Mouse (Mus musculus) heart, postnatal 10 days (tissue): ENCODE data around the gene Coro1b. TPM values are rescaled to one million over a fixed set of nuclear protein-coding genes. Genes with fewer than 3 reads are reported as not detected.

Experiments
- DNase-seq, 2 experiments: peaks; one replicate each; pipeline ENCODE4 v3.0.0; 2021
- intact Hi-C: fragments of 180-260 bp; cut with DNase I; formaldehyde crosslinking; loops from one replicate; pipeline ENCODE4 v1.15.1; 2025
- total RNA-seq, 2 experiments: library from RNA; stranded (reverse); gene quantifications; 2 replicates each; pipeline ENCODE4 v1.2.3; 2021

The Coro1b gene
- total RNA-seq, 2 experiments from 2014 or later = 87.2 to 90.7 TPM

DNA sequence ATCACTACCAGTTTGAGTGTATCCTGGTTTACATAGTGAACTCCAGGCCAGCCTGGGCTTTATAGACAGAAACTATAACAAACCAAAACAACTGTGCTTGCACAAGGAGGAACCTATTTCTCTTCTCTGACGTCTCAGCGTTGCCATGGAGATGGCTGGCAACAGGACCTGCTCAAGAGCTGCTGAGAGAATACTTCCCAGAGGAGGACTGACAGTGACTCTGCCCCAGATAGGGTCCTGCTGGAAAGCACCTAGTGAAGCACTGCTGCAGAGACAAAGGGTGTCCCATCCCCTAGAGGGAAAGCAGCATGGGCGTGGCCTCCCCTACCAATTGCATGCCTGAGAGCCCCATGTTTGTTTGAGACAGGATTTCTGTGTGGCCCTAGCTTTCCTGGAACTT lies 33.5 kb downstream of the Coro1b start:
- DNase-seq = peak in 1 of 2 experiments; percentile 56
- intact Hi-C loops = no loop called here

DNA sequence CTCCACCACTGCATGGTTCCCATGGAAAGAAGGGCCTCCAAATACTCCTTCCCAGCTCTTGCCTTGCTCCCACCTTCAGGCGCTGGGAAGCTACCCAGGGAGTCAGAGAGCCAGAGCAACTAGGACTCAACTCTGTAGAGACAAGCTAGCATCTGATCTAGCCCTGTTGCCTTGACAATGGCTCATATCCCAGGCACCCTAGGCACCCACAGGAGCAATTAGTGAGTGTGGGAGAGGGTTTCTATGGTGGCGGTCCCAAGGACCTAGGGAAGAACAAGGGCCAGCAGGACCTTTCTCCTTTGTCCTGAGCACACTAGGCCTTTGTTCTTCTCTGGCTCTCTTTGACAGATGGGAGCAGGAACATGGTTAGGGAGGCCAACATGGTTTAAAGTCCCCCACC lies 35.3 kb downstream of the Coro1b start:
- no peak for DNase-seq
- intact Hi-C loops = no loop called here

DNA sequence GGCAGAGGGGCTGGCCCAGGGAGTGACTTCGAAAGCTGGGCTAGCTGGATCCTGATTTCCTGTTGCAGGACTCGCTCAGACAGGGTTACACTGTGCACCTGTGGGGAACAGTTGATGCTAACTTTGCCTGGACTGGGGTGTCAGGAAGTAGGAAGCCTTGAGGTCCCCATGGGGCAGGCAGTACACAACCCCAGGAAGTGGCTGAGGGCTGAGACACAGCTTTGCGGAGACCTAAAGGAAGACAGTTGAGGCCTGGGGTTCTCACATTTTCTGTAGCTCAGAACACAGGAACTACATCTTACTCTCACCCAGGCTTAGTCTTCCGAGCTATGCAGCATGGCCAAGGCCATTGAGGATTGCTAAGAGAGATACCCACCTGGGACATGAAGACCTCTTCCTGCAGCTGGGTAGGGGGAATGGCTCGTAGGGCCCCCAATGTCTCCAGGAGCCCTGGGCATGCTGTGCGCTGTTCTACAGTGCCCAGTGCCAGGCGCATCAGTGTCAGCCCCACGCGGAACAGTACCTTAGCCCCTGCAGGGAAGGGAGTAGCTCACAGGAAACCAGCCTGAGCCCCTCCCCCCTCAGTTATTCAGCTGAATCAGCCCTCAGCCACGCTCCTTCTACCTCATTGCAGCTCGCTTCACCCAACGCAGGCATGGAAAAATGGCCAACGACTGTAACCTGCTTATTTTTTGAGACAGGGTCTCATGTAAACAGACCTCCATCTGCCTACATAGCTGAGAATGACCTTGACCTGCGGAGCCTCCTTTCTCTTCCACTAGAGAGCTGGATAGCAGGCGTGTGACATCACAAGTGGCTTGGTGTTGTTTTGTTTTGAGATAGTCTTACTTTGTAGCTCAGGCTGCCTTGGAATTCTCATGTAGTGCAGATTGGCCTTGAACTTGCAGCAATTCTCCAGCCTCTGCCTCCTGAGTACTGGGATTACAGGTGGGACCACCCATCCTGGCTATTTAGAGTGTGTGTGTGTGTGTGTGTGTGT lies 36.9 kb downstream of the Coro1b start:
- intact Hi-C loops = no loop called here
- peak in 1 of 2 experiments; percentile 55 for DNase-seq

DNA sequence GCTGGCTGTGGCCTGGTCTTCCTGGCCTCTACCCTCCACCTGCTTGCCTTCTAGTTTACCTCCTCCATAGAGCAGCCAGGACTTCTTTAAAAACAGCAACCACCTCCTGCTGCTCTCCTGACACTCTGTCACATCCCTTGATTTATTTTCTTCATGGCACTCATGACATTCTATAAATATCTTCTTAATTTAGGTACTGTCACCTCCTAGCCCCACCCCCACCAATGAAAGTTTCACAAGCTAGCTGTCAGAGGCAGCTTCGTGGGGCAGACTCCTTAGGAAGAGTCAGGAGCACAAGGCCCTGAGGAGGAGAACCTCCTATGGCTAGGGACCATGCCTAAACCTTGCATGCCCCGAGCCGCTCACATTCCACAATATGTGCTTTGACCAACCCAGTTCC lies 38.9 kb downstream of the Coro1b start:
- DNase-seq = no peak
- intact Hi-C loops = no loop called here

DNA sequence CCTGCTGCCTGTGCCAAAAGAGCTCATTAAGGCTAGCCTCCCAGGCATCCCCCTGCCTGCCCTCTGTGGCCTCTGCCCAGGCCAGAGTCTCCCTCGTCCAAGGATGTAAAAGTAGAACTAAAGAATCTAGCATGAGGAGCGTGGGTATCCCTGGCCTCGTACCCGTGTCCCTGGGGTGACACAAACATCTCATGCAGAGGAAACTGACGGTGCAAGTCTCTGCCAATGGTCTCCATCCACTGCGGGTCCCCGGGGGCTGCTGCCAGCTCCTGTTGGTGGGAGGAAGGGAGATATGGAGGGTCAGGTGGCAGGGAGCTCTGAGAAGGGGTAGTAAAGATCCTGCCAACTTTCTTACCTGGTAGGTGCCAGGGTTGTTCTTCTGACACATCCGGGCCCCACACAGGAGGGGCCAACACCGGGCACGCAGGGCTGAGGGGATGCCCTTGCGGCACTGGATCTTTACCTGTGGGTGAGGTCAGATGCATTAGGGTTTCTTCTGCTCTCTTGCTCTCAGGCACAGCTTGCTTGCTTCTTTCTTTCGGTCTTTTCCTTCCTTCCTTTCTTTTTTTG lies 40.7 kb downstream of the Coro1b start:
- no peak for DNase-seq
- intact Hi-C loops = no loop called here

DNA sequence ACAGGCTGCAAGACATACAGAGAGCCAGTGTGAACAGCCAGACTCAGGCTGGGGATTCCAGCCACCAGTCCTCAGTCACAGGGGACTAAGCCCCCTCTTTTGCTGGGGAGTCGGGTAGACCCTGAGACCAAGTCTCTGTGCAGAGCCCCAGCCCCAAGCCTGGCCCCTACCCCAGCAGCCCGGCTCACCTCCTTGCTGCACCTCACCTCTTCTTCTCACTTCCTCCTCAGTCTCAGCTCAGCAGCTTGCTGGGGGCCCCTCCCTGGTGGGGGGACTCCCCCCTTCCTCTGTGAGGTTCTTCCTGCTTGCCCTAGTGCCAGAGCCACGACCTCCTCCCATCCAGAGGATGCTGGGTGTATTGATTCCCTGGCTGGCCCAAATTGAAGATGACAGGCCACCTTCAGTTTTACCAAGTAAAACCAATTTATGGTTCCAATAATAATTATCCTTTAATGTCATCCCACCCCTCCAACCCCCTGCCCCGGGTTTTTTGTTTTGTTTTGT lies 42.5 kb downstream of the Coro1b start, which contains the start of gene Tbc1d10c:
TSS of gene Tbc1d10c (minus strand) at position 454 of the 504 bp plus-strand sequence.
- peak in 1 of 2 experiments; percentile 42 for DNase-seq
- intact Hi-C loops = no loop called here

DNA sequence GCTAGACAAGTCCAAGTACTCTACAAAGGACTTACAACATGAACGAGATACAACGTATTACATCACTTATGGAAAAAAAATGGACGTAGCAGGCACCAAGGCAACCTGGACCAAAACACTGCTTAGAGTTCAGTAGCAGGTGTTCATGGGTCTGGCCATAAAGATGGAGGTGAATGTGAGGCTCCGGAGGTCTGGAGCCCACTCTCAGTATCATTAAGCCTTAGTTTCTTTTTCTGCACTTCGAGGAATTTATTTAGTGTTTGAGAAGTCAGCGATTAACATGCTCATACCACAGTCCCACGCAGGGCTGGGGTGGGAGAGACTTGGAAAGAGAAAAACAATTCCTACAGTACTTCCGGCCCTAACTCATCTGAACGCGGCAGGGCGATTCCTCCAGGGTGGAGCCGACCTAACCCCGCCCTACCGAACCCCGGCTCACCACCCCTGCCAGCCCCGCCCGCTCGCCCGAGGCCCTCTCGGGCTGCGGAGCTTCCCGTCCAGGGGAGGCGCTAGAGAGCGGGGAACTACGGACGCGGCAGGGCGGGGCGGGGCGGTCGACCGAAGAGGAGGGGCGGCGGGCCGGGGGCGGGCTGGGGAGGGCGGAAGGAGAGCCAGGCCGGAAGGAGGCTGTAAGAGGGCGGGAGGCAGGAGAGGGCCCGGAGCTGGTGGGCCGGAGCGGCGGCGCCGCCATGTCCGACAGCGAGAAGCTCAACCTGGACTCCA lies 43.3 kb downstream of the Coro1b start, which contains the start of gene Ppp1ca:
TSS of gene Ppp1ca (plus strand) at position 538 of the 723 bp plus-strand sequence.
- peak; percentile 97 to 98 for DNase-seq
- intact Hi-C loops = loop anchor here (1.0 kb wide), 1 partner anchor 21 kb away; no protein-coding TSS in a partner anchor

DNA sequence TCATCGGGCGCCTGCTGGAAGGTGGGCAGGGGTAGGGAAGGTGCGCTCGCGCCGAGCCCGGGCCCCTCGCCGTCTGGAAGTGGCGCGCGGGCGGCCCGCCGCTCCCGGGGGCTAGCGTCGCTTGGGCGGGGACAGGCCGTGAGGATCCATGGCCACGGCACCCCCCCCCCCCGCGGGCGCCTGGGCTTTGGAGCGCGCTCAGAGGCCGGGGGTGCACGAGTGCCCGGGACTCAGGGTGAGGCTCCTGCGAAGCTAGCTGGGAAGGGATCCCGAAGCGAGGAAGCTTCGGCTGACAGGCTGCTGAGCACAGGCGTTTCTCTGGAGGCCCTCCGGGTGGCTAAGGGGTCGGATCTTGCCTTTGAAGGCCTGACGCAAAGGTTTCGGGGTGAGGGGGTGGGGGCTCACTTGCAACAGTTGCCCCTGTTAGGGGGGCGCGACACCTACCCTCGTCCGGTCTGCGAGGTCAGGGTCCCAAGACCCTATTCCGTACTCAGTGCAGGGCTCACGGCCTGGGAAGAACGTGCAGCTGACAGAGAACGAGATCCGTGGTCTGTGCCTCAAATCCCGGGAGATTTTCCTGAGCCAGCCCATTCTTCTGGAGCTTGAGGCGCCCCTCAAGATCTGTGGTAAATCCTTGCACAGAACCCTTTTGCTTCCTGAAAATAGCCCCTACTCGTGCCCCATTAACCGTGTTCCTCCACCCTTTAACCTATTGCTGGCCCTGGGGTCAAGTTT lies 44.0 kb downstream of the Coro1b start:
- peak in 1 of 2 experiments; percentile 46 for DNase-seq
- intact Hi-C loops = loop anchor here (1.0 kb wide), 1 partner anchor 22 kb away; no protein-coding TSS in a partner anchor

DNA sequence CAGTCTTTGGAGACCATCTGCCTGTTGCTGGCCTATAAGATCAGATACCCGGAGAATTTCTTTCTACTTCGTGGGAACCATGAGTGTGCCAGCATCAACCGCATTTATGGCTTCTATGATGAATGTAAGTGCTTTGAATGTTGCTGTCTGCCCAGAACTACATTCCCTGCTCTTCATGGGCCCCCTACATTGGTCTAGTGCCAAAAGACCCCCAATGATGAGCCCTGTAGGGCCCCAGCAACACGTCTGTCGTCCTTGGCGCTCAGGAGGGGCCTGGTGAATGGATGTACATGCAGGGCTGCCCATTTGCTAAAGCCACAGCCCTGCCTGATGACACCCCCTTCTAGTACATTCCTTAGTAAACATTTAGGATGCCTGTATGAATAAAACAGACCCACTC lies 44.7 kb downstream of the Coro1b start:
- DNase-seq = peak in 1 of 2 experiments; percentile 15

DNA sequence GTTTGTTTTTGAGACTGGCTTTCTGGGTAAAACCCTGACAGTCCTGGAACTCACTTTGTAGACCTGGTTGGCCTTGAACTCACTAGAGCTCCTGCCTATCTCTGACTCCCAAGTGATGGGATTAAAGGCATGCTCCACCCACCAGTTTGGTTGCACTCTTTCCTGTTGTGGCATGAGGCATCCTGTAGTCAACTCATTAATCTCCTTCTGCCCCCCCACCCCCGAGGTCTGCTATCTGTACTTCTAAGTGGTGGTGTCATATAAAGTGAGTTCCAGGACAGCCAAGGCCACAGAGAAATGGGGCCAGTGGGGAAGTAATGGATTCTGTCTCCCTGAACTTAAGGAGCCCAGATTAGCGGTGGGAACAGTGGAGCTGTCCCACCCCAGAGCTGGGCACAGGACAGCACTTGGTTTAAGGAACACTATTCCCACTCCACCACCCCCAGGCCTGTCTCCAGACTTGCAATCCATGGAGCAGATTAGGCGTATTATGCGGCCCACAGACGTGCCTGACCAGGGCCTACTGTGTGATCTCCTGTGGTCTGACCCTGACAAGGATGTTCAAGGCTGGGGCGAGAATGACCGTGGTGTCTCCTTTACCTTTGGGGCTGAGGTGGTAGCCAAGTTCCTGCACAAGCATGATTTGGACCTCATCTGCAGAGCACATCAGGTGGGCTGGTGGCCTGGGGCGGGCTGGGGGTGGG lies 45.8 kb downstream of the Coro1b start:
- no peak for DNase-seq
- intact Hi-C loops = no loop called here

More for the DNA sequence above, 44.7 kb downstream of the Coro1b start:
- intact Hi-C loops = no loop called here

DNA sequence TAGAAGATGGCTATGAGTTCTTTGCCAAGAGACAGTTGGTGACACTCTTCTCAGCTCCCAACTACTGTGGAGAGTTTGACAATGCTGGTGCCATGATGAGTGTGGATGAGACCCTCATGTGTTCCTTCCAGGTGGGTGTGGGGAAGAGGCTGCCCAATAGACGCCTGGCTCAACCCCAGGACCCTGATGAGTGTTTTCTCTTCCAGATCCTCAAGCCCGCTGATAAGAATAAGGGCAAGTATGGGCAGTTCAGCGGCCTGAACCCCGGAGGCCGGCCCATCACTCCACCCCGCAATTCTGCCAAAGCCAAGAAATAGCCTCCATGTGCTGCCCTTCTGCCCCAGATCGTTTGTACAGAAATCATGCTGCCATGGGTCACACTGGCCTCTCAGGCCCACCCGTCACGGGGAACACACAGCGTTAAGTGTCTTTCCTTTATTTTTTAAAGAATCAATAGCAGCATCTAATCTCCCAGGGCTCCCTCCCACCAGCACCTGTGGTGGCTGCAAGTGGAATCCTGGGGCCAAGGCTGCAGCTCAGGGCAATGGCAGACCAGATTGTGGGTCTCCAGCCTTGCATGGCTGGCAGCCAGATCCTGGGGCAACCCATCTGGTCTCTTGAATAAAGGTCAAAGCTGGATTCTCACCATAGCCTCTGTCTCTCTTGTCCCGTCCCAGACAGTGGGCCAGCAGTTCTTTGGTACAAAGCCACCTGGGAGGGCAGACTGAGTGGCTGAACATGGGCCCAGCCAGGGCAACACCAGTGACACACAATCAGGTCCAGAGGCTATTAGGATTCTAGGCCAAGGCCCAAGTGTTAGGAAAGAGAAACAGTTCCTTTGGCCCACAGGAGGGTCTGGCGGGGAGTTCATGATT lies 46.6 kb downstream of the Coro1b start:
- intact Hi-C loops = no loop called here

DNA sequence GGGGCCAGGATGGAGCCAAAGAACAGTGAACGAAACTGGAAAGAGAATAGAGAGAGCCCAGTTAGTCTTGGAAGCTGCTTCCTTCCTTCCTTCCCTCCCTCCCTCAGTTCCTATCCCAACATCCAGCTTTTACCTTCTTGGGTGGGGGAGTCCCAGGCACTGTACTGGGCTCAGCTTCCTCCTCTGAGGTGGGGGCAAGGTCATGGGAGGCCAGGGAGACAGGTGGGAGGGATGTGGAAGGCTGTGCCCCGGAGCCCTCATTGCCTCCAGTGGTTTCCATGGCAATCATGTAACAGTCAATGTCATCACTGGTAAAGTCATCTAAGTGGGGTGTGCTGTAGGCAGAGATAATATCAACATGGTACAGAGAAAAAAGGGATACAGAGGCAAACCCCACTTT lies 47.6 kb downstream of the Coro1b start:
- DNase-seq = peak in 1 of 2 experiments; percentile 10
- intact Hi-C loops = no loop called here

More for the DNA sequence above, 46.6 kb downstream of the Coro1b start:
- peak in 1 of 2 experiments; percentile 12 for DNase-seq

DNA sequence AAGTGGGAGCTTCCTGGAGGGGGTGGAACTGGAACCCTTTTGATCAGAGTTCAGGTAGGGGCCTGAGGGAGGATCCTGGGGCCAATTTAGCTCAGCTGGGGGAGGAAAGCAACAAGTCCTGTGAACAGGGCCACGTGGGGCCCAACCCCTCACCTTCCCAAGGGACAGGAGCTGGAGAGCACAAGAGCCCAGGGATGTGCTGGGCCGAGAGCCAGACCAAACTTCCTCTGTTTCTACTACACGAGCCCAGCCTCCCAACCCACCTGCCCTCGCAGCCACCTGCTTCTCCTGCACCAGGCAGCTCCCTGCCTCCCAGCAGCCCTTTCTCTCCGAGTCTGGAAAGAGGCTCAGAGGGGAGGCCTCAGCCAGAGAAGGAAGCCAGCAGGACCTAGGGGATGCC lies 48.1 kb downstream of the Coro1b start:
- peak in 1 of 2 experiments; percentile 43 for DNase-seq
- intact Hi-C loops = no loop called here

DNA sequence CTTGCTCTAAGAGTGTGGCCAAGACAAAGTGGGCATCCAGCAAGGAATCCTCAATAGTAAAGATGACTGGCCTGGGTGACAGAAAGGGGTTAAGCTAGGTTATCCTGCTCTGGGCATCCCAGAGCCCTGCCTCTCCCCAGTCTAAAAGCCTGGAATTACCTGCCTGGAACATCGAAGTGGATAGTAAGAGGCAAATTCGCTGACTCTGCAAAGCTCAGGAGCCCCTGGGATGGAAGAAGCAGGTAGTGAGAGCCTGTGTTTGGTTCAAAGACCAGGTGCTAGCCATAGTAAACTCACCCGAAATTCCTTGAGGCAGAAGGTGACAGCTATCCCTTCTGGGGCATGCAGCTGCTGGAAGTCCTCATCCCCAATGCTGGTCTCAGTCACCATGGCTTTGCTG lies 48.8 kb downstream of the Coro1b start:
- DNase-seq = no peak
- intact Hi-C loops = no loop called here

DNA sequence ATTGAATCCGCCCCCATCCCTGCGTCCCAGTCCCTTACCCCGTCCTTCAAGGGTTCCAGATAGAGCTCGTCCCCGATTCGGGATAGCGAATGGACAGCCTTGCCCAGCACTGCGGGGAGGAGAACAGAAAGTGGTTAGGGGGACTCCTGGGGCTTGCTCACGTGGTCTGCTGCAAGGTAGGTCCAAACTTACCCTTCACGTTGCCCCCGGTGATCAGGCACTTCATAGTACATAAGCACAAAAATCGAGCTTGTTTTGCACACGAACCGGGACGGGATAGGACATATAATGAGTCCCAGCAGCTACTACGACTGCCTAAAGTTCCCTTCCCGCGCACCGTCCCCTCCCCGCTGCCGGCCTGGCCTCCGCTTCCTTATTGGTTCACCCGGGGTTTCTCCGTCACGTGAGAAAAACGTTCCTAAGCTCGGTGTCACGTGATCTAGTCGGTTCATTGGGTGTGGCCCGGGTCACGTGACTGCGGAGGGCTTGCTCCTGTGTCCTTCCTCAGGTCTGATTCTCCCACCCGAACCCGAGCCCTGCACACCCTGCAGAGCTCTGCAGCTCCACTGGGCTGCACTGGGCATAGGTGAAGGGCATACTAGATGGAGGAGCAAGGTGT lies 53.0 kb downstream of the Coro1b start, which contains the start of gene Rad9a:
TSS of gene Rad9a (minus strand) at position 372 of the 619 bp plus-strand sequence.
- peak; percentile 97 to 98 for DNase-seq
- intact Hi-C loops = no loop called here

DNA sequence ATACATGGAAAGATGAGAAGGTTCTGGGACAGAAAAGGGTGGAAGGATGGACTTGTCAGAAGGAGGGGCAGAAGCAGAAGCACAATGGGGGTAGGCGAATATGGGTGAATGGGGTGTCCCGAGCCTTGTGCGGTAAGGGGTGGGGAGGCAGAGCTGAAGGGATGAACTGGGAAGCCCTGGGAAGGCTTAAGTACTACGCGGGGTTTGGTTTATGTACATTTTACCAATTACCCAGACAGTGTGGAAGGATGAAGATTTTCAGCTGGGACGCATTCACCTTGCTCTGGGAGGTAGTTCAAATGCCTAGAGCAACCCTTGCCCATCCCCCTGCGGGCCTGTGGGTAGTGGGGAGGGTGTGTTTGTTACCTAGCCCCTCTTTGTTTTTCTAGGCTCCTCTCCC lies 53.7 kb downstream of the Coro1b start:
- peak in 1 of 2 experiments; percentile 9 for DNase-seq
- intact Hi-C loops = loop anchor here (2.0 kb wide), 1 partner anchor 103 kb away; the partner anchor contains the start of gene Pitpnm1

DNA sequence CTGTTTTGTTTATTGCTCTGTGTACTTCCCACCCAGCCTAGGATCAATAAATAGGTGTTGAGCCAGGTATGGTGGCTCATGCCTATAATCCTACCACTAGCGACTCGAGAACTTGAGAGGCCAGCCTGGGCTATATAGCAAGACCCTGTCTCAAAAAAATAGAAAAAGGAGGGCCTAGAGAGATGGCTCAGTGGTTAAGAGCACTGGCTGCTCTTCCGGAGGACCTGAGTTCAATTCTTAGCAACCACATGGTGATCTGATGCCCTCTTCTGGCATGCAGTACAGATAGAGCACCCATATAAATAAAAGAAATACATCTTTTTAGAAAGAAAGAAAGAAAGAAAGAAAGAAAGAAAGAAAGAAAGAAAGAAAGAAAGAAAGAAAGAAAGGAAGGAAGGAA lies 54.7 kb downstream of the Coro1b start:
- peak in 1 of 2 experiments; percentile 10 for DNase-seq
- intact Hi-C loops = loop anchor here (2.0 kb wide), 1 partner anchor 104 kb away; the partner anchor contains the start of gene Pitpnm1
